Mouse (Mus musculus): Measurements from ENCODE around the gene Bmp6.

Bmp6 gene

DNA sequence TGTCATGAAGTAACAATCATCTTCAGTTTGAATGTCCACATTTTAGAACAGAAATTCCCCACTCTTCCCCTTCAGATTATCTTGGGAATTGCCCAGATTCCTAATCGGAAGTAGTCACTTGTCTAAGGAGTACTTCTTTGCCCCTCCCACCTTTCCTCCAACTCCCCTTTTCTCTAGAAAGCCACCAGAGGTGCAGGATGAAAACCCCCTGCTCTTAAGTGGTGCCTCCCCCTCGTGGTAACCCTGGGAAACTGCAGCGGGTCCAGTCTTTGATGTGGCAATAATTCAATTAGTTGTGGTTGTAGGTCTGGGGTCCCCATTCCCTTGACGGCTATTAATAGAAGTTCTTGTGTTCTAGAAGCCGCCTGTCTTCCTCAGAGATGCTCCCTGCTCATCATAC is 93.0 kb downstream of the Bmp6 start:
- peak in 1 of 2 experiments; percentile 23 for DNase-seq

DNA sequence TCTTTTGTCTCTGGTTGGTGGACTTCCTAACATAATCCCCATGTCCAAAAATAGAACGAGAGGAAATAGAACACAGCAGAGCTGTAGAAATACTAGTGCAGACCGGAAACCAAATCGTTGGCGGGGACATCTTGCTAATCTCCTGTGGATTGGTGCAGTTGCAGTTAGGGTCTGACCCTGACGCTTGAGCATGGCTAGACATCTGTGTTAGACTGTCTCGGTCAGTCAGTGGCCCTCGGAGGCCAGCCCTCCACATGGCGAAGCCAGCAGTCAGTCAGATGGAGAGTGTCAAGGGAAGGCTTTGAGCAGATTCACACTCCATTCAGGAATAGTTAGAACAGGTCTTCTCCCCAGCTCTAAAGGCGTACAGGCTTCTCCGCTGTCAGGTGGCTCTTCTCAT is 95.3 kb downstream of the Bmp6 start:
- DNase-seq = no peak

DNA sequence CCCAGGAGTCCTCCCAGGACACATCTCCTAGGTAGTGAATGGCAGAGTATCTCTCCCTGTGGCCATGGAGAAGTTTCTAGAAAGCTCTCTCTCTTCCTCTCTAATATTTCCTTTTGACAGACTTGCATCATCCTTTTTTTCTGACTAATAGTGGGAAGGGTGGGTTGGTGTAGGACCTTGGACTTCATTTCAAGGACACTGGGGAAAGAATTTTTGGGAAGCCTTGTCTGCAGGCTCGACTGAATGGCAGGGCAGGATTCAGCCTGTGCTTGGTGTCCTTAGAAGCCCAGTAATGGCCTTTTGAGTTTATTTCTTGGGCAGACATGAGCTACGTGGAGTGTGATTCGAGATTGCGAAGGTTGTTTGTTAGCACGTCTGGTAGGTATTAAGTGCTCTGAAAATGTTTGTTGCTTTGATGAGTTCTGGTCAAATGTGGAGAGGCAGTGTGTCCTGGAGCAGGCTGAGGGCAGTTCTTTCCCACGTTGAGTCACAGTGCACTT is 103.7 kb downstream of the Bmp6 start:
- no peak for DNase-seq

DNA sequence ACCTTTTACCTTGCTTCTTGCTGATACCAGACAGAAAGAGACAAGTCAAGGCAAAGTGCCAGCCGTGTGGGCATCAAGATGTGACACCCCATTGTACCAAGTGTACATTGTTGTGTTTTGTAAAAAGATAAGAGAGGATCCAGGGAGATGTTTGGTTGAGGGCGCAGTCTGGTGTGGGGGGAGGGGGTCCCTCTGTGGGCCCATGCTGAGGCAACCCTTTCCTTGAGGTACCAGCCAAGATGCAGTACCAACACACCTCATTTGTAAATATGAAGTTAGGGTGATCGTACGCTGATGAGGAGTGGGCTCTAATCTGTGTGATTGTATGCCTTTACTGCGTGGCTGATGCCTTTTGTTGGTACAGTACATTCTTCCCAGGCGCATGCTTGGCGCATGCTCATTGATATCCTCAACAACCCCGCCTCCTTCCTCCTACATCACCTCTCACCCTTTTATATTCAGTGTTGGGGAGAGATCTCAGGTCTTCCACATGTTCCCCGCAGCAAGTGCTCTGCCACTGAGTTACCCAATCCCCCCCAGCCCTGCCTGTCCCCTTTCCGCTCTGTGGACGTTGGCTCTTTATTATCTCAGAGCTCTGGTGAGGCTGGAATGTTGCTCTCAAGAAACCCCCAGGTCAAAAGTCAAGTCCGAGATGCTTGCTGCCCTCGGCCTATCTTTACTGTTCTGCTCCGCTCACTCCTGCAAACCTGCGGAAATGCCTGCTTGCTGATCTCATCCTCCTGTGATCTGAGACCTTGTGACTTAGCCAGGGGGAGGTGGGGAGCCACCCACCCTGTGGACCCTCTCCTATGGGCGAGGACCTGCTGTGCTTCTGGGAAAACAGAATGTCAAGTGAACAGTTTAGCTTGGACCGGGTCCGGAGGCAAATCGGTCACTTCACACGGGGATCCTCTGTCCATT is 105.4 kb downstream of the Bmp6 start:
- DNase-seq = no peak

DNA sequence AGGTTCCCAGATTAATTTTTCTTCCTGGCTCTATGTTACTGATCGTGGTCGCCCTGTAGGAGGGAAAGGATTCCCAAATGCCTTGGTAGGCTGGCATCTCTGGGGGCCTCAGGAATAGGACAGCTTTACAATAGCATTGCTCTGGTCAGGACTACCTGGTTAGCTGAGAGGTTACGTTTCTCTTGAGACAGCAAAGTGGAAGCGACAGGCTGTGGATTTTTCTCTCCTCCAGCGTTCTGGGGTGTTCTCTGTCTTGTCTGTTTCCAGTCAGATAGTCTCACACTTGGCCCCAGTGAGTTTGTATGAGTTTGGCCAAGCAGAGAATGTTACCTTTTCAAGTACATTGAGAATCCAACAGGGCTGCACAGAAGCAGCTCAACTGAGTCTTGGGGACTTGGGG is 106.5 kb downstream of the Bmp6 start:
- DNase-seq = no peak

DNA sequence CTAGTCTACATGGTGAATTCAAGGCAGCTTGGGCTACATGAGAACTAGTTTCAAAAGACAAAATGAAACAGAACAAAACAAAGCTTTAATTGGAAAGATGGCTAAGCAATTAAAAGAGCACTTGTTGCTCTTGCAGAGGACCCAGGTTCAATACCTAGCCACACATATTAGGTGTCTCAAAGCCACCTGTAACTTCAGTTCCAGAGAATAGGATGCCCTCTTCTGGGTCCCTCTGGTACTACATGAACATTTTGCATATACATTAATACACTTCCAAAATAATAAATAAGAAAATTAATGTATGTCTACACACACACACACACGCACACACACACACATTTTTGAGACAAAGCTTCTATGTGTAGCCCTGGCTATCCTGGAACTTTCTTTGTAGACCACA is 118.5 kb downstream of the Bmp6 start:
- no peak for DNase-seq

DNA sequence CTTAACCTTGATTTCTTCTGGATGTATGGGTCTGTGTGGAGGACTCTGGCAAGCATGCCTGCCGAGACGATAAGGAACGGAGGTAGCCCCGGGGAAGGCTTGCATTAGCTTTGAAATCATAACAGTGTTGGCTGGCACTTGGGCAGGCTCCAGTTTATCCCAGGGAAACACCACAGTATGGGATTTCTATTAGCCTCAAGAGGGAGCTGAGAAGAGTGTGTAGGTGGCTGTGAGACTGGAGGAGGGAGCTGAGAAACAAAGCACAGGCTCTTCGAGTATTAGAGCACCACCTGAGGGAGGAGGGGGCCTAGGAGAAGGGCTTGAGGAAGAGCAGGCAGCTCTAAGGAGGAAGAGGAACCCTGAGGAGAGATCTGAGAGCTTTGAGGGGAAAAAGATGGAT is 126.0 kb downstream of the Bmp6 start:
- DNase-seq = no peak

DNA sequence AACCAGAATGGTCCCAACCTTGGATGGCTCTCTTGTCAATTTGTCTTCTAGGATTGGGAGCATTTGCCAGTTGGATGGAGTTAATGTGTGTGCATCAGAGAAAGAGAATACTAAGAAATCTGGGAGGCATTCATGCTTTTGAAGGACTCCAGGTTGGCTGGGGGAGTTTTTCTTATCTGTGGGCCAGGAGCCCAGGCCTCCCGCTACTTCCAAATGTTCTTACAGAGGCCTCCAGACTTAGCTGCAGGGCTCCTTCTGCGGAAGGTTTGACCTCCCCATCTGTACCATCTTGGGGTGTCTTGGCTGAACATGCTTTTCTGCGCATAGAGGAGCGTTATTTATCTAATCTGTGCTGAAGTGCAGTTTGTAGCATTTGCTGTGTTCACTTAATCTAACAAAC is 127.7 kb downstream of the Bmp6 start:
- DNase-seq = no peak

DNA sequence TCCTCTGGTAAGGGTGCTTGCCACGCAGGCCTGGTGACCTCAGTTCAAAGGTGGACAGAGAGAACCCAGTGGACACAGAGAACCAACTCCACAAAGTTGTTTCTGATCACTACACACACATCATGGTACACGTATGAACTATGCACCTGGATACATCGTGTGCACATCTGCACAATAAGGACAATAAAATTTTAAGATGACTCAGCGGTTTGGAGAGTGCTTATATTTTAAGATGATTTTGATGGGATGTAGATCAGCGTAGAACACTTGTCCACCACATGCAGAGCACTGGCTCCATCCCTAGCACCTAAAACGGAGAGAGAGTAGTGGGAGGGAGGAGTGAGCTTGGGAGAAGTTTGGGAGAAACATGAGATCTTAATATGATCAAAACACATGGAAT is 128.6 kb downstream of the Bmp6 start:
- DNase-seq = no peak

DNA sequence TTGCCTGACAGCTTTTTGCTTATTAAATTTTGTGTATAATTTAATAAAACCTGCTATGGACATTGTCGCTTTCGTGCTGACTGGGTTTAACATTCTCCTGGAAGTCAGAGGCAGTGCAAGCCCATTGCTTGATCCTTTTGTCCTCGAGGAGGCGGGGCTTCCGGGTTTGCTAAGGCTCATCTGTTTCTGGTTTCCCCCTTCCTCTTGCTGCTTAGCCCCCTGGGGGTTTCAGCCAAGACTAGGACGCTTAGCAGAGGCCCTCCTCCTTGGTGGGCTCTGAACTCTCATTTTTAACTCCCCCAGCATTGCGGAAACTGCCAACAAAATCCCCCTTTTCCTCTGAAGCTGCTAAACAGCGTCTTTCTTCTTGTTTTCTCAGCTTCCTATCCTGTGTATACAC is 132.0 kb downstream of the Bmp6 start:
- DNase-seq = no peak

DNA sequence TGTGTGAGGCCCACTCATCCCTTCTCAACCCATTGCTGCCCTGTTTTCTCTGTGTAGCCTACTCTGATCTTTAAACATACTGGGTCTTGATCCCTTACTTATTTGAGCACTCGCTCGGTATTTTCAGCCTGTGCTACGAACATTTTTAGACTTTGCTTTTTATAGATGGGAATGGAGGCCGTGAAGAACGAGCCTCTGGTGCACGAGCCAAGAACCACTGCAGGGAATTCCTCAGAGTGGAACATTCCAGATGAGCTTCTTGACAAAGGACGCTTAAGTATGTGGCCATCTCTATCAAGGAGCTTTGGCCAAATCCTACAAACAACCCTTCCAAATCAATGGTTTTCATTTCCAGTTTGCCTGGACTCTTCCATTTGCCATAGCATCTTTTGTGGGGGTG is 136.1 kb downstream of the Bmp6 start:
- DNase-seq = no peak

DNA sequence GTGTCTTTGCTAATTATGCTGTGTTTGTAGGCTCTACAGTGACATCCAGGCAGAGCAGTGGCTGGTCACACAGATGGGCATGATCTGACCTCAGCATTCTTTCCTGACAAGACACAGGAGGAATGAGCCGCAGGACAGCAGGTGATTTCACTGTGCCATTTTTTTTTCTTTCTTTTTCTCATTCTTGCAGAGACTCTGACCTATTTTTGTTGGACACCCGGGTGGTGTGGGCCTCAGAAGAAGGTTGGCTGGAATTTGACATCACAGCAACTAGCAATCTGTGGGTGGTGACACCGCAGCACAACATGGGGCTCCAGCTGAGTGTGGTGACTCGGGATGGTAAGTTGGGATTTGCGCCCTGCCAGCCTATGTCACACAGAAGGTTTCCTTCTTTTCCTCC is 139.8 kb downstream of the Bmp6 start:
- DNase-seq = no peak

DNA sequence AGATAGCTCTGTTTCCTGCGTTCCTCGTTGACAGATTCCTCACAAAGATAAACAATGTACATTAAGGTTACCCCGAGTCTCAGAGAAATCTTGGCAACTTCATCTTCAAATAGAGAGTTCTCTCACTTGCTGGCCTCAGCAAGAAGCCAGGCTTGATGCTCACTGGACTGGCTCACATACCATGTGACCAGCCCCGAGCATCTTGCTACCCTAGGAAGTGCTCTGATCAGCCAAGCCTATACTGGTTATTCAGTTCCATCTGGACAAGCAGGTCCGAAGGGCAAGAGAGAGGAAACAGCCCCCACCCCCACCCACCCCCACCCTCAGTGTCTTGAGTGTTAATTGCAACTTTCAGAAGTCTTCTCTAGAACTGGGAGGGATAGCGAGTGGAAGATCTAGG is 141.9 kb downstream of the Bmp6 start:
- no peak for DNase-seq

DNA sequence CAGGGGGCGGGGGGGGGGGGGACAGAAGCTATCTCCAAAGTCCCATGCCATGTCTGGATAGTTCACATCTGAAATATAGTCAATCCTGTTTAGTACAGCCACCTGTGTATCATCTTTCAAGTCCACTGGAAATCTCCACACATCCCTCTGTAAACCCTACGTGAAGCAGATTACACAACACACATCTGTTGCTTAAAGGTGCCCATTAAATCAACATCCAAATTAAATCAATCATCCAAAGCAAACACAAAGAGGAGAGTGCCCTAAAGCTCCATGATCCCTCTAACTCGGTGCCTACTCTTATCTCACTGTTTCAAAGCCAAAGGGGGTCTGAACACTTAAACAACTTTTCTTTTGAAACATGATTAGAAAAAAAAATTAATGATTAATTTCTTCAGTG is 151.8 kb downstream of the Bmp6 start:
- DNase-seq = no peak

DNA sequence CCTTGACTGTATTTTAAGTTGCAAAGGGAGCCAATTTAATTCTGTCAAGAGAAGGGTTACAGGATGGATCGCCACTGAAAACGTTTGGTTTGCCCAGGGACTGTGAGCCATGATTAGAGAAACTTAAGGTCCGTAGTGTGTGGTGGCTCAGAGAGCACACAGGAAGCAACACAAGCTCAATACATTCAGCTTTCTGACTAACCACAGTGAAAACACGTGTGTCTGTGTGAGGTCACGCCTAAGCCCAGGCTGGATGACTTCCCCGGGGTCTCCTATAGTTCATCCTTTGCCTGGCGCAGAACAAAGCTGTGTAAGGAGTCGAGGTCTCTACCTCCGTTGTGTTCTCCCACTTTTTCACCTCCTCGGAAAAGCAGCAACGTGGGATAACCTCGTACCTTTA is 156.4 kb downstream of the Bmp6 start:
- DNase-seq = no peak

DNA sequence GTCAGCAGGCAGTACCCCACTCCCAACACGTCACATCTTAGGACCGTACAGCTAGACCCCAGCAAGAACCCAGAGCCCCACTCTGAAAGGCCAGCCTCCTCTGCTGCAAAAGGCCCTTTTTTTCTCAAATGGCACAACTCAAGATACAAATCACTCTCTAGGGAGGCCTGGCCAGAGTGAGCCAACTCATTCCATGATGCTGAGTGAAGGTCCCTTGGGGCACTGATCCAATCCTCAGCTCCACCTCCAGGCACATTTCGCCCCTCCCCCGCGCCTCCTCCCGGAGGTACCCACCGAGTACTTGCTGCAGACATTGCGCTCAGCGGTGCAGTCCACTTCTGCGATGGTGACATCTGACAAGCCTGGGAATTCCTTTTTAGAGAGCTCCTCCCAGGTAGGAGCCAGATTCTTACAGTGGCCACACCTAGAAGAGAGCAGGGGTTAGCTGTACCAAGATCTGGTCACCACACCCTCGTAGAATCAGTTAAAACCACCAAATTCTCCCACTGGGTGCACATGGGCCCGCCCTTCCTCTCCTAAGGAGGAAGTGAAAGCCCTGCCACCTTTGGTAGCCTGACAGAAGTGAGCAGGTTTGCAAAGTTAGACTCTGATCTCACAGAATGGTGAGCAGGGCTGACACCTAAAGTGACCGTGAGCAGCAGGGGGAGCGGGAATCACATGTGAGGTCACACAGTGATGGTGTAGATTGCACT is 158.4 kb downstream of the Bmp6 start:
- peak; percentile 69 to 71 for DNase-seq

DNA sequence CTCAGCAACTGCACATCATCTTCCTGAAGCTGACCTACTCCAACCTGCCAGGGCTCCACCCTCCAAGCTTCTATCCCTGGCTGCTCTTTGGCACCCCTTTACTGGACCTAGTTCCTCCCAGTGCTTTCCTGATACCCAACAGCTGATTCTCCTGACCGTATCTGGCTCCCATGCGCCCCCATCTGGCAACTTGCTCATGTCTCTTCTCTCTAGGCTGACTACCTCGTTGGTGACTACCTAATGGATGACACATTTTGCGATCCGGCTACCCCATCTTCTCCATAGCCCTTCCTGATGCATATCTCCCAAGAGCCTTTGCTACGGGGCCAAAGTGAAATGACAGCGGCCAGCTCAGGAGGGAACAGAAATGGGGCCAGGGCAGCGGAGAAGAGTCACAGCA is 161.4 kb downstream of the Bmp6 start:
- DNase-seq = peak; percentile 39 to 72

DNA sequence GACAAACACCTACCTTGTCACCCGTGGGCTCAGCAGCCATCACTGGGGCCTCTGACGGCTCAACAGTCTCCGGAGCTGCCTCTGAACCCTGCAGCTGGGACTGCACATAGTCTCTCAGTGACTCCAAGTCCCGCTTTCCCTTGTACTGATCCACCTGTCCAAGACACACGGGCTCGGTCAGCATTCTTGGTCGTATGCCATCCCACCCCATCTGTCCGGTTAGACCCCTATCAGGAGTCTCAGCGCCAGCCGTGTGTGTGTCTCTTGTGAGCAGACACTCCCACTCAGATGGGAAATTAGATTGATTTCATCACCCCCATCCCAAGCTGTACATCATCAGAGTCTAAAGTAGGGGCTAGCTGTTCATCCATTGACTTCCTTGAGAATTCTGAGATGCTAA is 162.0 kb downstream of the Bmp6 start:
- no peak for DNase-seq

DNA sequence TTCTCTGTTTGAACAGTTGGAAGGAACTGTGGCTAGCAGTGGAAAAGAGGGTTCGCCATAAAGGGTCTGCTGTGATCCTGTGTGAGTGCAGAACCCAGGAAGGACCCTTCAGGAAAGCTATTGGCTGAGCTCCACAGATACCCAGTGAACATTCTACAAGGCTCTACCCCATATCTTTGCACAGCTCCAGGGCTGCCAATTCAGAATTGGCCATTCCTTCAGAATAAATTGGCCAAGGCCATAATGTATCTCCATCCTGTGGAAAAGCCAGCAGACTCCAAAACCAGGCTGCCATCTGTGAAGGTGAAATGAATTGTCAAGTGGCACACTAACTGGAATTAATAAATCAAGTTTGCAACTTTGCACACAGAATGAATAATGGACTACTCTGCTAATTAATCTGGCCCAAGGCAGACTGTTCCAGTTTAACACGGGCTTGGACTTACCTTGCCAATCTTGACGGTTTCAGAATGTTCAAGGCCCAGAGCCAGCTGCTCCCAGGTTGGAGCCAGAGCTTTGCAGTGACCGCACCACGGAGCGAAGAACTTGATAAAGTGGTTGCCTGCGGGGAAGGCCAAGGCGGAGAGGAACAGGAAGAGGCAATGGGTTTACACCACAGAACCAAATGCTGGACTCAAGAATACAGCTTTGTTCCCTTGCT is 164.9 kb downstream of the Bmp6 start:
- no peak for DNase-seq

DNA sequence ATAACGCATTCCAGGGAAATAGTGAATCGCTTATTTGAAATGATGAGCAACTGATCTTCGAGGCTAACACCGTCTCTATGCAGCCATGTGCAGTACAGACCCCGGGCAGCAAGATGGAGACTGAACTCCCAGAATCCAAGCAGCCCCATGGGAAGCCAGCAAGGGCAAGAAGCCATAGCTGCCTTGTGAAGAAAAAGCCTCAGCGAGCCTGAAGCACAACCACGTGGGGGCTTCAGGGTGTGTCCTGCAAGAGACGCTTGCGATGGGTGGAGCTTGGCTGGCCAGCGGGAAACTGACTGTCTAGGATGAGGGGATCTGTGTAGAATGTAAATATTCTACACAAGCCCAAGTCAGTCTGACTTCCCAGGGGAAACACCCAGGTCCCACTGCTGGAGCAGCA is 167.1 kb downstream of the Bmp6 start:
- DNase-seq = no peak

DNA sequence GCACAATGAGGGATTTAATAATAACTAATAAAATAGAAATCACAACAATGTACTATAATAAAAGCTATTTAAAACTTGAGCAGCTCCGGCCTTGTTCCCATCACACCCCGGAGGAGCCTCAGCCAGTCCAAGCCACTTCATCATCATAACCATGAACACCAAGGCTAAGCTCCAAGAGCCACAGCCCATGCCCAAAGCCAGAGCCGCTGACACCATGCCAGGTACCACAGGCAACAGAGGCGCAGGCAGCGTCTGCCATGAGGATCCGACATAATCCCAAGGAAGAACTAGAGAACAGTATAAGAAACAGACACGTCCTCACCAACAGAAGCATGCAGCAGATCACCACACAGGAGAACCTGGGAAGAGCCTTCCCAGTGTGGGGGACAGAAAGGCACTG is 169.0 kb downstream of the Bmp6 start:
- DNase-seq = no peak

DNA sequence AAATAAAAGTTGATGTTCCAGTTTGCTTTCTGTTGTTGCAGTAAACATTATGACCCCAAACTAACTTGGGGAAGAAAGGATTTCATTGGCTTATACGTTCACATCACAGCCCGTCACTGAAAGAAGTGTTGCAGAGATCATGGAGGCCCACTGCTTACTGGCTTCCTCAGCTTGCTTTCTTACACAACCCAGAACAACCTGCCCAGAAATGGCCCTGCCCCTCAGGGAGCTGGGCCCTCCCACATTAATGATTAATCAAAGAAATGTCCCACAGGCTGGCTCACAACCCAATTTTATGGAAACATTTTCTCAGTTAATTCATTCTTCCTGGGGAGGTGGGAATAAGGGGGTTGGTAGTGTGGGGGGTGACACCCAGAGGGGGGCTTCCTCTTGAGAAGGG is 170.5 kb downstream of the Bmp6 start:
- no peak for DNase-seq

DNA sequence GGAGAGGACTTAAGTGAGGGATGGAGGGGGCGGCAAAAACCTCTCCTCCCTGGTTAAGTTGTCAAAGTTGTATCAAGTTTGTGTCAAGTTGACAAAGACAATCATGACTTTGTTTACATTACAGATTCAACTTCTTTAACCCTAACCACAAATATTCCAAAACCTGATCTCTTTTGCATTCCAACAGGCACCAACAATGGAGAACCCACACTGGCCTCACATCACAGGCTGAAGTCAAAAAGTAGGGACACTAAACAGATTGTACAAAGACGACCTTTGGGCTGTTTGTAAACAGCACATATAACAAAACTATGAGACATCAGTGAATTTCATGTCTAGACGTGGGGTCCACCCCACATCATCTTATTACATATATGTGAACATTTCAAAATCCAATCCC is 170.9 kb downstream of the Bmp6 start:
- no peak for DNase-seq

DNA sequence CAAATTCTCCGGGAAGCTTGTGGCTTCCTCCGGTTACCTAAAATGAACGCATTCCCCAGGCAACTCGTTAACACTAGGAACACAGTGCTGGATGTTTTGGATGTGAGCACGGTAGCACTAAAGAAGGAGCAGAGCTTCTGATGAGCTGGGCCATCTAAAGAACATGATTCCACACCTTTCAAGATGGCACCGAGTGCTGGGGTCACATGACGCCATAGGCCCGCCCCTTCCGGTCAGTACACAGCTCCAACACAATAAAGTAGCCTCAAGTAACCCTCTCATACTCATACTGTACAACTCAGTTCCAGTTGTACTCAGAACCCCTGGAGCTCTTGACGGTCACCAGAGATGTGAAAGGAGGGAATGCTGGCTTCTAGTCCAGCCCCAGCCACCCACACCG is 171.7 kb downstream of the Bmp6 start:
- no peak for DNase-seq

All from spleen, adult 18-20 months (tissue).